Mouse (Mus musculus): ENCODE data around the gene Pik3r2. TPM values are rescaled to one million over a fixed set of nuclear protein-coding genes. Genes with fewer than 3 reads are reported as not detected.
A peak's percentile ranks its signal among the peaks of the same experiment; 100 is the strongest.

Pik3r2 gene
- polyA plus RNA-seq, 1 experiment from 2014 or later, result 13.9 TPM

DNA sequence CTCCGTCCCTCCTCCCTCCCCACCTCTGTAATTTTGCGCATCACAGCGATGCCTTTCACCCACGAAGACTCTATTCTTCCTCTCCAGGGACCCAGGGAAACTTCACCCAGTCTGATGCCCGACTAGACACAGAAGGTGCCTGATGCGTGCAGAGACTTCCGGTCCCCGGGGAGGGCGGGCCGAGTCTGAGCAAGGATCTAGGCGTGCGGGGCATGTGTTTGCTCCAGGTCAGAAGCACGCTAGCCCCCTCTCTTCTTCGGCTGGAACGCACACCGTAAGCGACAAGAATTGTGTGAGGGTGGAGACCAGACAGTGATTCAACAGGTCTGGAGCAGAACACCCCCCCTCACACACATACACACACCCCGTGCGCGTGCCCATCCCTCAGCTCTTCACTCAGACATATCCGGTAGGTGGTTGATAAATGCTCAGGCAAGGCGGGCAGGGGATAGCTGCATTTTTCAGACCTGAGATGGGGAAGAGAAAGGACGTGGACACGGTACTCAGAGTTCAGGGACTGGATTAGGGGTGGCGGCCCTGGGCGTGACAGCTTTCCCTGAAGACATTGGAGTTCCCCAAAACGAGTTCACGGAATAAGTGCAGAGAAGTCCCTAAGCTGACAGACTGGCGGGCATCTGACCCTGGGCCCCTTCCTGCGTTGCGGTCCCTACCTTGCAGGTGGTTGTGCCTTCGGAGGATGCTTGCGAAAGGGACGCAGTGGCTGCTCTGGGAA lies 10.5 kb downstream of the Pik3r2 start:
- Histone ChIP-seq H3K4me1 (ENCODE audit: control insufficient read depth, low read depth, low read length) (peaks cover 83% of the 10 kb centered on the region), H3K4me2 (ENCODE audit: low read depth, low read length) (peak overlapping the region; percentile 98), H3K27me3 (ENCODE audit: control insufficient read depth, insufficient read depth, low read depth, low read length) (no peaks in the 10 kb centered on the region), H3K4me3 (ENCODE audit: low read depth, low read length) (peak overlapping the region; percentile 69), H3K36me3 (ENCODE audit: control insufficient read depth, insufficient read depth) (peaks cover 2% of the 10 kb centered on the region; the same call in 1 of the 2 replicates), H3K9me3 (replicated peaks; ENCODE audit: control insufficient read depth, low read length) (no peaks in the 10 kb centered on the region), H3K9ac (ENCODE audit: low read depth, low read length) (peak overlapping the region; percentile 75), H3K27ac (ENCODE audit: low read length) (peak overlapping the region; percentile 83)
- ATAC-seq (ENCODE audit: low read depth), result no peak
- WGBS (ENCODE audit: insufficient replicate concordance), result 3% methylated on average over 34 of the region's 34 CpGs

DNA sequence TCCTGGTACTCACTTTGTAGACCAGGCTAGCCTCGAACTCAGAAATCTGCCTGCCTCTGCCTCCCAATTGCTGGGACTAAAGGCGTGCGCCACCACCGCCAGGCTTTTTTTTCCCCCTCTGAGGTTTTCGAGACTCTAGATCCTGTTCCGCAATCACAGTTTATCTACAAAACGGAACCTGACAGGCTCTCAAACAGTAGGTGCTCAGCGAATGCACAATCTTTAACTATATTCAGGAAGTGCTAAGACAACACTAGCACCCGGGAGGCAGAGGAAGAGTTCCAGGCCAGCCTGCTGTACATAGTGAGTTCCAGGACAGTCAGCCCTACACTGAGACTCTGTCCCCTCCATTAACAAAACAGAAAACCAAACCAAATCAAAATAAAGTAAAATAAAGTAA lies 11.2 kb downstream of the Pik3r2 start:
- no peak for ATAC-seq (ENCODE audit: low read depth)

DNA sequence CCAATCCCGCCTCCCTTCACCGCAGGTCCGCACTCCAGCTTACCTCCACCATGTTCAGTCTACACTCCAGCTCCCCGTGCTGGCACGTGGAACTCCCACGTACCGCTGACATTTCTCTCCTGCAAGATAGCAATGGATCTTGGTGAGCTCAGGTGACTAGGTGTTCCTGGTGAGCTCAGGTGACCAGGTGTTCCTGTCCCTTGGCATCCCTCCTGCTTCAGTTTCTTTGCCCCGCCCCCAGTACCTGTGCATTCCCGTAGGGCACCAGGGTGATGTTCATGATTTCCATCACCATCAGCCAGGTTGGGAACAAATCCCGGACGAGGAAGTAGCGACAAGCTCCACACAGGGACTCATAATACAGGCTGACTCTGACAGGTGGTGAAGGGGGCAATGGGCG lies 11.8 kb downstream of the Pik3r2 start:
- Histone ChIP-seq H3K4me1 (ENCODE audit: control insufficient read depth, low read depth, low read length) (peaks cover 80% of the 10 kb centered on the region), H3K4me3 (ENCODE audit: low read depth, low read length) (no peak overlapping the region), H3K27ac (ENCODE audit: low read length) (peak overlapping the region; percentile 90), H3K9me3 (replicated peaks; ENCODE audit: control insufficient read depth, low read length) (no peaks in the 10 kb centered on the region), H3K4me2 (ENCODE audit: low read depth, low read length) (peak overlapping the region; percentile 98), H3K36me3 (ENCODE audit: control insufficient read depth, insufficient read depth) (peaks cover 2% of the 10 kb centered on the region; the same call in 1 of the 2 replicates), H3K27me3 (ENCODE audit: control insufficient read depth, insufficient read depth, low read depth, low read length) (no peaks in the 10 kb centered on the region), H3K9ac (ENCODE audit: low read depth, low read length) (no peak overlapping the region)
- WGBS (ENCODE audit: insufficient replicate concordance), result 79% methylated on average over 13 of the region's 13 CpGs
- no peak for ATAC-seq (ENCODE audit: low read depth)

More for the DNA sequence above, 11.2 kb downstream of the Pik3r2 start:
- Histone ChIP-seq H3K27me3 (ENCODE audit: control insufficient read depth, insufficient read depth, low read depth, low read length) (no peaks in the 10 kb centered on the region), H3K9ac (ENCODE audit: low read depth, low read length) (peak overlapping the region; percentile 75), H3K36me3 (ENCODE audit: control insufficient read depth, insufficient read depth) (peaks cover 2% of the 10 kb centered on the region; the same call in 1 of the 2 replicates), H3K27ac (ENCODE audit: low read length) (peak overlapping the region; percentile 83), H3K4me3 (ENCODE audit: low read depth, low read length) (peak overlapping the region; percentile 69), H3K9me3 (replicated peaks; ENCODE audit: control insufficient read depth, low read length) (no peaks in the 10 kb centered on the region), H3K4me1 (ENCODE audit: control insufficient read depth, low read depth, low read length) (peaks cover 80% of the 10 kb centered on the region), H3K4me2 (ENCODE audit: low read depth, low read length) (peak overlapping the region; percentile 98)
- 28% methylated on average over 9 of the region's 9 CpGs for WGBS (ENCODE audit: insufficient replicate concordance)

DNA sequence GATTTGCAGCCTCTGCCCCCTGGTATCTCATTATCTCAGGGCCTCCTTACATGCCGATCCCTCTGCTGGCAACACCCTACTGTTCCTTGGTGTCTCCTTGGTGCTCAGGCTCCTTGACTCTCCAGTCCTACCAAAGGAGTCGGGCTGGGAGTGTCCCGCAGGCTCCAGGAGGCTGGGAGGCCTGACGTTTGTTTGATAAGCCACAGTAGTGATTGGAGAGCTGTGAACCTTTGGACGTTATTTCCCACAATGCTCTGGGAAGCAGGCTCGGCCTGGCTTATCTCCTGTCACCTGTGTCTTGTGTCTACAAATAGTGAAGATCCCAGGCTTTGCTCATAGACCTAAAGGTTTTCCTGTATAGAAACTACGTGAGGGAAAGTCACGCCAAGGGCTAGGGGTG lies 12.5 kb downstream of the Pik3r2 start:
- H3K9ac ChIP-seq (ENCODE audit: low read depth, low read length), result peak overlapping the region; percentile 43
- no peaks in the 10 kb centered on the region for H3K27me3 ChIP-seq (ENCODE audit: control insufficient read depth, insufficient read depth, low read depth, low read length)
- peaks cover 80% of the 10 kb centered on the region for H3K4me1 ChIP-seq (ENCODE audit: control insufficient read depth, low read depth, low read length)
- peak overlapping the region; percentile 90 for H3K27ac ChIP-seq (ENCODE audit: low read length)
- no peaks in the 10 kb centered on the region for H3K9me3 ChIP-seq (replicated peaks; ENCODE audit: control insufficient read depth, low read length)
- peak overlapping the region; percentile 98 for H3K4me2 ChIP-seq (ENCODE audit: low read depth, low read length)
- ATAC-seq (ENCODE audit: low read depth), result peak; percentile 27
- H3K4me3 ChIP-seq (ENCODE audit: low read depth, low read length), result peak overlapping the region; percentile 27
- peaks cover 2% of the 10 kb centered on the region; the same call in 1 of the 2 replicates for H3K36me3 ChIP-seq (ENCODE audit: control insufficient read depth, insufficient read depth)
- WGBS (ENCODE audit: insufficient replicate concordance), result 13% methylated on average over 8 of the region's 8 CpGs

DNA sequence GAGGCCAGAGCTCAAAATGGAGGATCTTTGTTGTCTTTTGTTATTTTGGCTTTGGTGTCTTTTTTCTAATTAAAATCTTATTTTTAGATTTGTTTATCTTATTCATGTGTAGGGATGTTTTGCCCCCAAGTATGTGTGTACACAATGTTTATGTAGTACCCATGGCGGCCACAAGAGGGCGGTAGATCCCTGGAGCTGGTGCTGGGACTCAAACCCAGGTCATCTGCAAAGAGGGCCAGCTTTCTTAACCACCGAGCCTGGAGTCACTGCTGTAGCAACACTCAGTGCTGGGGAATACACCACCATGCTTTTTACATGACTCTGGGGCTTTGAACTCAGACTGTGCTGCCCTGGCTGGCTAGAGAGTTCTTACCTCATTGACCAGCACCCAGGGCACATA lies 13.2 kb downstream of the Pik3r2 start:
- ATAC-seq (ENCODE audit: low read depth), result no peak
- Histone ChIP-seq H3K4me1 (ENCODE audit: control insufficient read depth, low read depth, low read length) (peaks cover 84% of the 10 kb centered on the region), H3K27me3 (ENCODE audit: control insufficient read depth, insufficient read depth, low read depth, low read length) (no peaks in the 10 kb centered on the region), H3K9me3 (replicated peaks; ENCODE audit: control insufficient read depth, low read length) (no peaks in the 10 kb centered on the region), H3K4me3 (ENCODE audit: low read depth, low read length) (no peak overlapping the region; the same call in 1 of the 2 replicates), H3K4me2 (ENCODE audit: low read depth, low read length) (peak overlapping the region; percentile 98), H3K9ac (ENCODE audit: low read depth, low read length) (peak overlapping the region; percentile 43; the same call in 1 of the 2 replicates), H3K36me3 (ENCODE audit: control insufficient read depth, insufficient read depth) (peaks cover 2% of the 10 kb centered on the region; the same call in 1 of the 2 replicates), H3K27ac (ENCODE audit: low read length) (peak overlapping the region; percentile 90)
- 2% methylated on average over 3 of the region's 3 CpGs for WGBS (ENCODE audit: insufficient replicate concordance)

DNA sequence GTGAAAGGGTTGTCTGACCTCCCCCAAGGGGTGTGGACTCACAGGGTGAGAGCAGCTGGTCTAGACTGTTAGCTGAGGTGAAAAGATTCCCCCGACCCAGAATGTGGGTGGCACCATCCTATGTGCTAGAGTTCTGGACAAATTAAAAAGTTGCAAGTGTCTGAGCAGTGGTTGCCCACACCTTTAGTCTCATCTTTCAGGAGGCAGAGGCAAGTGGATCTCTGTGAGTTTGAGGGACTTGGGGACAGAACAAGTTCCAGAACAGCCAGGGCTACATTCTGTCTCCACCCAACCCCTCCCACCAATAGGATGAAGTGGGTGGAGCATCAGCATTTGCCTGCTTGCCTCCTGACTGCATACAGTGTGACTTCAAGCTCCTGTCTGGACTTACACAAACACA lies 14.4 kb downstream of the Pik3r2 start:
- Histone ChIP-seq H3K9me3 (replicated peaks; ENCODE audit: control insufficient read depth, low read length) (no peaks in the 10 kb centered on the region), H3K4me1 (ENCODE audit: control insufficient read depth, low read depth, low read length) (peaks cover 82% of the 10 kb centered on the region), H3K9ac (ENCODE audit: low read depth, low read length) (peak overlapping the region; percentile 14; the same call in 1 of the 2 replicates), H3K27ac (ENCODE audit: low read length) (peak overlapping the region; percentile 87), H3K27me3 (ENCODE audit: control insufficient read depth, insufficient read depth, low read depth, low read length) (no peaks in the 10 kb centered on the region), H3K36me3 (ENCODE audit: control insufficient read depth, insufficient read depth) (peaks cover 4% of the 10 kb centered on the region; the same call in 1 of the 2 replicates), H3K4me2 (ENCODE audit: low read depth, low read length) (peak overlapping the region; percentile 50), H3K4me3 (ENCODE audit: low read depth, low read length) (no peak overlapping the region)
- ATAC-seq (ENCODE audit: low read depth), result no peak
- WGBS (ENCODE audit: insufficient replicate concordance), result 29% methylated on average over 1 of the region's 1 CpGs

DNA sequence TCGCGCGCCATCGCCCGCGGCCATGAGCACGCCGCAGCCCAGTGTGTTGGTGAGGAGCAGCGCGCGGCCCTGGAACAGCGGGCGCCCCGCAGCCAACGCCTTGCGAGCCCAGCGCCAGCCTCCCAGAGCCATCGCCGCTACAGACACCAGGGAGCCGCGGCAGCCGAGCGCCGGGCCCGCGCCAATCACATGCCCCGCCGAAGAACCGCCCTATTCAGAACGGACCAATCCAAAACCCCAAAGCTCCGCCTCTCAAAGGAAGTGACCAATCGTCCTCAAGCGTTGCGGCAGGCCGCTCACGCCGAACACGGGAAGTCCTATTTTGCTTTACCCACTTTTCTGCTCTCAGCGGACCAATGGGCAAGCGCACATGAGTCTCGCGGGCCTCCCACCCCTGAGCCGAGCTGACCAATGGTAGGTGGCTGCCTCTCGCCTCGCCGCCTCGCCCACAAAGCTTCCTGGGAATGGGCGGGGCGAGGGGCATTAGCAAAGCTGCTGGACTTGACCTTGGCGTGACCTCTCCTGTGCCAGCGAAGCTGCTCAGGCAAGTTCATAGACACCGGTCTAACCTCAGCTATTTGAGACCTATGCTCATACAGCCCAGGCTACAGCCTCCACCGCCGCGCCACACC lies 15.6 kb downstream of the Pik3r2 start, which contains the start of gene Mpv17l2:
Gene Mpv17l2, minus strand, starts transcription at position 172 of the 632 bp plus-strand sequence.
- Histone ChIP-seq H3K4me3 (ENCODE audit: low read depth, low read length) (peak within 1 kb of the TSS; percentile 74), H3K27ac (ENCODE audit: low read length) (peak within 1 kb of the TSS; percentile 92), H3K9ac (ENCODE audit: low read depth, low read length) (peak within 1 kb of the TSS; percentile 86), H3K9me3 (replicated peaks; ENCODE audit: control insufficient read depth, low read length) (no peaks in the 10 kb centered on the region), H3K4me1 (ENCODE audit: control insufficient read depth, low read depth, low read length) (peaks cover 70% of the 10 kb centered on the region), H3K27me3 (ENCODE audit: control insufficient read depth, insufficient read depth, low read depth, low read length) (no peaks in the 10 kb centered on the region), H3K36me3 (ENCODE audit: control insufficient read depth, insufficient read depth) (peaks cover 4% of the 10 kb centered on the region; the same call in 1 of the 2 replicates), H3K4me2 (ENCODE audit: low read depth, low read length) (peak within 1 kb of the TSS; percentile 99)
- under 1% methylated on average over 55 of the region's 55 CpGs for WGBS (ENCODE audit: insufficient replicate concordance)
- ATAC-seq (ENCODE audit: low read depth), result peak; percentile 91

DNA sequence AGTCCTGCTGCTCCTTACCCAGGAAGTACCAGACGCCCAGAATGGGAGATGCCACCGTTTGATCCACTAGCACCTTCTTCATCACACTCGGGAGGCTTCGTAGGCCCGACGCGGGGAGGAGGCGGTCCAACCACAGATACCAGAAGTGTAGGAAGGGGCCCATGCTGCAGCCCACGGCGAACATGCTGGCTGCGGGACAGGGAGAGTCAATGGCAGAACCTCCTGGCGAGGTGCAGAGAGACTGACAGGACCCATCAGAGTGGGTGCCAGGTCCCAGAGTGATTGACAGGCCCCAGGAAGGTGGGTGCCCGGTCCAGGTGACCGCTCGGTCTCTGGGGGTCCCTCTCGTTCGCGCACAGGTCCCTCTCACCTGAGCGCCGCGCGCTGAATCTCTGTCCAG lies 16.2 kb downstream of the Pik3r2 start:
- Histone ChIP-seq H3K27ac (ENCODE audit: low read length) (peak overlapping the region; percentile 92), H3K4me3 (ENCODE audit: low read depth, low read length) (peak overlapping the region; percentile 74), H3K9ac (ENCODE audit: low read depth, low read length) (peak overlapping the region; percentile 86), H3K4me1 (ENCODE audit: control insufficient read depth, low read depth, low read length) (peaks cover 67% of the 10 kb centered on the region), H3K9me3 (replicated peaks; ENCODE audit: control insufficient read depth, low read length) (no peaks in the 10 kb centered on the region), H3K36me3 (ENCODE audit: control insufficient read depth, insufficient read depth) (peaks cover 4% of the 10 kb centered on the region; the same call in 1 of the 2 replicates), H3K4me2 (ENCODE audit: low read depth, low read length) (peak overlapping the region; percentile 99), H3K27me3 (ENCODE audit: control insufficient read depth, insufficient read depth, low read depth, low read length) (no peaks in the 10 kb centered on the region)
- WGBS (ENCODE audit: insufficient replicate concordance), result under 1% methylated on average over 21 of the region's 22 CpGs
- ATAC-seq (ENCODE audit: low read depth), result no peak

Data from liver, embryonic 16.5 days (tissue).